Mouse (Mus musculus) MEL (cell line): ENCODE data around the gene Srsf12.

Source experiments
- BHLHE40 ChIP-seq: IDR thresholded peaks from 2 replicates; pipeline ENCODE4 v1.6.1; 2012; ENCODE audit warnings: low read depth, mild to moderate bottlenecking, inconsistent platforms, low read length, improper control_type of control experiment, borderline replicate concordance
- CTCF ChIP-seq, 3 experiments: IDR thresholded peaks in 2 of 3; conservative IDR thresholded peaks in 1 of 3; 2 replicates each; pipeline ENCODE4 v1.5.1; 2011 to 2012; ENCODE audit warnings: low read length in 3 of 3, low read depth in 2 of 3, mild to moderate bottlenecking in 2 of 3, improper control_type of control experiment in 1 of 3, inconsistent platforms in 1 of 3, mixed read lengths in 1 of 3, moderate library complexity in 1 of 3; ENCODE audit not compliant: control insufficient read depth in 1 of 3, insufficient read depth in 1 of 3, poor library complexity in 1 of 3, severe bottlenecking in 1 of 3
- GATA1 ChIP-seq: IDR thresholded peaks from 2 replicates; pipeline ENCODE4 v1.6.1; 2011; ENCODE audit warnings: low read depth, low read length, improper control_type of control experiment
- HCFC1 ChIP-seq: IDR thresholded peaks from 2 replicates; pipeline ENCODE4 v1.6.1; 2012; ENCODE audit warnings: low read depth, mild to moderate bottlenecking, inconsistent platforms, low read length, improper control_type of control experiment, moderate library complexity
- MAX ChIP-seq: IDR thresholded peaks from 2 replicates; pipeline ENCODE4 v1.6.1; 2011; ENCODE audit warnings: low read length, improper control_type of control experiment
- MEF2A ChIP-seq: IDR thresholded peaks from 2 replicates; pipeline ENCODE4 v1.6.1; 2014; ENCODE audit warnings: low read depth, mild to moderate bottlenecking, inconsistent platforms, low read length, improper control_type of control experiment; ENCODE audit not compliant: poor library complexity, insufficient replicate concordance, severe bottlenecking; ENCODE audit errors: extremely low read depth
- MYC ChIP-seq: IDR thresholded peaks from 2 replicates; pipeline ENCODE4 v1.6.1; 2011; ENCODE audit warnings: low read depth, mild to moderate bottlenecking, low read length, improper control_type of control experiment, moderate library complexity
- NRF1 ChIP-seq: IDR thresholded peaks from 2 replicates; pipeline ENCODE4 v1.6.1; 2014; ENCODE audit warnings: low read depth, mild to moderate bottlenecking, inconsistent platforms, low read length, improper control_type of control experiment, moderate library complexity; ENCODE audit not compliant: poor library complexity, insufficient read depth, severe bottlenecking
- POLR2A ChIP-seq, 2 experiments: IDR thresholded peaks; 2 replicates each; pipeline ENCODE4 v1.6.1; 2011 to 2012; ENCODE audit warnings: low read length in 2 of 2, mild to moderate bottlenecking in 2 of 2, control low read depth in 1 of 2, improper control_type of control experiment in 1 of 2, low read depth in 1 of 2, moderate library complexity in 1 of 2; ENCODE audit not compliant: control insufficient read depth in 1 of 2, insufficient read depth in 1 of 2, poor library complexity in 1 of 2
- RCOR1 ChIP-seq: IDR thresholded peaks from 2 replicates; pipeline ENCODE4 v1.6.1; 2012; ENCODE audit warnings: low read depth, mild to moderate bottlenecking, inconsistent platforms, low read length, improper control_type of control experiment
- TAL1 ChIP-seq: IDR thresholded peaks from 2 replicates; pipeline ENCODE4 v1.6.1; 2012; ENCODE audit warnings: mild to moderate bottlenecking, inconsistent platforms, low read length, moderate library complexity, mixed read lengths
- USF2 ChIP-seq, 2 experiments: IDR thresholded peaks; 2 replicates each; pipeline ENCODE4 v1.6.1; 2011 to 2012; ENCODE audit warnings: improper control_type of control experiment in 2 of 2, low read length in 2 of 2, borderline replicate concordance in 1 of 2, inconsistent platforms in 1 of 2, low read depth in 1 of 2, mild to moderate bottlenecking in 1 of 2; ENCODE audit not compliant: insufficient read depth in 1 of 2

- TF ChIP-seq CTCF (IDR thresholded peaks at IDR 0.05 in 2 of 3, conservative IDR thresholded peaks at IDR 0.05 in 1 of 3; ENCODE audit: control insufficient read depth in 1 of 3, insufficient read depth in 1 of 3, low read depth in 2 of 3, low read length in 3 of 3, poor library complexity in 1 of 3, severe bottlenecking in 1 of 3) (no peak), HCFC1 (no peak), BHLHE40 (no peak), GATA1 (no peak), POLR2A (IDR thresholded peaks at IDR 0.05; ENCODE audit: control insufficient read depth in 1 of 2, insufficient read depth in 1 of 2, low read depth in 1 of 2, low read length in 2 of 2, poor library complexity in 1 of 2) (no peak), MEF2A (no peak), USF2 (IDR thresholded peaks at IDR 0.05; ENCODE audit: borderline replicate concordance in 1 of 2, insufficient read depth in 1 of 2, low read depth in 1 of 2, low read length in 2 of 2) (no peak), MAX (no peak), MYC (no peak), RCOR1 (no peak), TAL1 (no peak), NRF1 (no peak)
These were observed 35.1 kb downstream of the Srsf12 start for GRCm38 (mm10) chr4:33243921-33244320.
